Mouse (Mus musculus): ENCODE measurements around the gene Ddx55. TPM values are rescaled to one million over a fixed set of nuclear protein-coding genes. Genes with fewer than 3 reads are reported as not detected.

Ddx55 gene
- polyA plus RNA-seq, 1 experiment from 2014 or later: 17.3 TPM

Other genes starting within 250 kb of the Ddx55 start
- 11.8 and 20.8 TPM in 2 replicates for gene Mphosph9, start 224.9 kb upstream of the Ddx55 start, polyA plus RNA-seq (2014; fragmentation: Nextera tagmentation; extraction: Ambion mirVana)
- 12.5 and 13.2 TPM in 2 replicates for gene 2810006K23Rik, start 224.8 kb upstream of the Ddx55 start, polyA plus RNA-seq (2014; fragmentation: Nextera tagmentation; extraction: Ambion mirVana)
- 62.3 and 87.0 TPM in 2 replicates for gene Cdk2ap1, start 189.8 kb upstream of the Ddx55 start, polyA plus RNA-seq (2014; fragmentation: Nextera tagmentation; extraction: Ambion mirVana)
- 66.3 and 102 TPM in 2 replicates for gene Sbno1, start 126.9 kb upstream of the Ddx55 start, polyA plus RNA-seq (2014; fragmentation: Nextera tagmentation; extraction: Ambion mirVana)
- gene Kmt5a, start 112.9 kb upstream of the Ddx55 start, polyA plus RNA-seq (2014; fragmentation: Nextera tagmentation; extraction: Ambion mirVana): 54.7 and 58.6 TPM in 2 replicates
- 29.4 and 31.7 TPM in 2 replicates for gene Rilpl2, start 74.5 kb upstream of the Ddx55 start, polyA plus RNA-seq (2014; fragmentation: Nextera tagmentation; extraction: Ambion mirVana)
- 12.8 and 23.8 TPM in 2 replicates for gene Snrnp35, start 69.7 kb upstream of the Ddx55 start, polyA plus RNA-seq (2014; fragmentation: Nextera tagmentation; extraction: Ambion mirVana)
- gene Rilpl1, start 21.5 kb upstream of the Ddx55 start, polyA plus RNA-seq (2014; fragmentation: Nextera tagmentation; extraction: Ambion mirVana): 21.9 and 26.1 TPM in 2 replicates
- gene Tmed2, start 12.2 kb upstream of the Ddx55 start, polyA plus RNA-seq (2014; fragmentation: Nextera tagmentation; extraction: Ambion mirVana): 457 and 564 TPM in 2 replicates
- 84.8 and 85.1 TPM in 2 replicates for gene Eif2b1, start 26.3 kb downstream of the Ddx55 start, polyA plus RNA-seq (2014; fragmentation: Nextera tagmentation; extraction: Ambion mirVana)
- gene Gtf2h3, start 26.3 kb downstream of the Ddx55 start, polyA plus RNA-seq (2014; fragmentation: Nextera tagmentation; extraction: Ambion mirVana): 73.7 and 79.8 TPM in 2 replicates
- gene Atp6v0a2, start 75.7 kb downstream of the Ddx55 start, polyA plus RNA-seq (2014; fragmentation: Nextera tagmentation; extraction: Ambion mirVana): 28.4 and 51.6 TPM in 2 replicates
- 0.13 and 0.14 TPM in 2 replicates for gene Dnah10, start 172.2 kb downstream of the Ddx55 start, polyA plus RNA-seq (2014; fragmentation: Nextera tagmentation; extraction: Ambion mirVana)

Measured in kidney, embryonic 14.5 days (tissue).